Mouse (Mus musculus): ENCODE measurements around the gene Sos1.

GRCm38 (mm10) chr17:80398243-80398642, 82.0 kb downstream of the Sos1 start:
- no peak for TF ChIP-seq GATA1 (IDR thresholded peaks at IDR 0.05; ENCODE audit: low read length)
- TF ChIP-seq TAL1 (IDR thresholded peaks at IDR 0.05; ENCODE audit: low read length) = no peak

Measured in erythroblast, embryonic 14.5 days (primary cell).